Mouse (Mus musculus) T-helper 17 cell (primary cell): ENCODE data around the gene Atg101.

Experiments used
- in situ Hi-C, 2 experiments: fragments of 300-600 bp; cut with MboI, MseI; formaldehyde crosslinking; loops; 1 replicate in 1 of 2; 2 replicates in 1 of 2; pipeline ENCODE4 v1.15.1; 2025; ENCODE audit warnings: high pct_unique_total_duplicates in 2 of 2

Gene Atg101

DNA sequence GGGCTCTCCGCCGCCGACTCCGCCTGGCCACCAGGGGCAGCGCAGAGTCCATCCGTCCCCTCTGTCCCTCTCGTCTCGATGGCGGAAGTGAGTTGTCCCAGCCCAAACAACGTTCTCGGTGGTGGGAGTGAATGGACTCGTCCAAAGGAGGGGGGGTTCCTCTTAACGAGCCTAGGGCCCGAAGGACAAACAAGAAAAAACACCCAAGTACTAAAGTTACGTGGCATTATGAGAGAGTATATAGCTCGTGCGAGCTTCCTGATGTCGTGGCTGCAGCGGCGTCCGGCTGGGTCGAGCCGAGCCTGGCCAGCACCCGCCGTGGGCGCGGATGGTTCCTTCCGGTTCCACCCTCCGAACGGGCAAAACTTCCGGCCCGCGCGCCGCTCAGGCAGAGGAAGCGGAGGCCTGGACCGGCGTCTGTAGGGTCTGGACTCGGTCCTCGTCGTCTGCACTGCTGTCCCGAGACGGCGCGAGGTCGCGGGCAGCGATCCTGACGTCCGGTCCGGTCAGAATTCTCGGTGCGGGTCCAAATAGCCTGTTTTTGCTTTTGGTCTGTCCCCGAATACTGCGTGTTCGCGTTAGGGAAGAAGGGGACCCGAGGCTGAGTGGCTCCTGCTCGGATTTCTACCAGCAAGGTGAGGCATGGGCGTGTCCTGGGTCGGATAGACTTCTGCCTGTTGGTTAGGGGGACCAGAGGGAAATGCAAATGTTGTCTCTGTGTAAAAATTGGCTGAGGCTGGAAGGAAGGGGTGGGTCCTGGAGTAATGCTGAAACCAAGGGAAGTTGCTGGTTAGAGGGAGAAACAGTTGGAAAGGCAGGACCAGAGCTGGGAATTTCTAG is at the start of gene Atg101:
Gene Atg101, plus strand, starts transcription at position 362 of the 840 bp plus-strand sequence.
- in situ Hi-C loops = no loop called here

- in situ Hi-C loops = loop anchor here in 1 of 2 experiments (5.0 kb wide), 1 partner anchor 83 kb away; no protein-coding TSS in a partner anchor
These were observed 49.3 kb upstream of the Atg101 start for GRCm38 (mm10) chr15:101234611-101235341.

GRCm38 (mm10) chr15:101235342-101235698 is 48.8 kb upstream of the Atg101 start:
- in situ Hi-C loops = loop anchor here in 1 of 2 experiments (5.0 kb wide), 1 partner anchor 82 kb away; no protein-coding TSS in a partner anchor

DNA sequence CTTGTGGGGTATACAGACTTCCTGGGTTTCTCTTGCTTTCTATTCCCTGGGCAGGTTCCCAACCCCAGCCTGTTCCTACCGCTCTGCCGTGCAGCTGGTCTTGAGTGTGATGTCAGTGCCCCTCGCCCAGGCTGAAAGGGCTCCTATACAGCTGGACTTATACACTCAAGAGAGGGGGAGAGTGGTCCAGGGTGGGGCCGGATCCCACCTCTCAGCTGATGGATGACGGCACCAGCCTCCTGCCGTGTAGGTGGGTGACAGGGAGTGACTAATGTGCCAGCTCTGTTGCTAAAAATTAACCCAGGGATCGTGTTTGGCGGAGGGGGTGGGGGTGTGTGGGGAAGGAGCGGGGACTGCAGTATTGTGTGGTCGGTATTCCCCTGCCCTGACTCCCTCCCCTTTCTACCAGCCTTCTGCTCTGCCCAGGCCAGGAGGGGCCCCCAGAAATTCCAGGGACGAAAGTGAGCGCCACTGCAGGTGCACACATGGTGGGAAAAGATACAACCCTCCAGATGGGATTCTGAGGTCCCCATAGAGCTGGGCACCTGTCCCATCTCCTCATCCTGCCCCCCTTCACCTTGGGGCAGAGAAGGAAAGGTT is 48.2 kb upstream of the Atg101 start:
- in situ Hi-C loops = loop anchor here in 1 of 2 experiments (5.0 kb wide), 1 partner anchor 81 kb away; no protein-coding TSS in a partner anchor

DNA sequence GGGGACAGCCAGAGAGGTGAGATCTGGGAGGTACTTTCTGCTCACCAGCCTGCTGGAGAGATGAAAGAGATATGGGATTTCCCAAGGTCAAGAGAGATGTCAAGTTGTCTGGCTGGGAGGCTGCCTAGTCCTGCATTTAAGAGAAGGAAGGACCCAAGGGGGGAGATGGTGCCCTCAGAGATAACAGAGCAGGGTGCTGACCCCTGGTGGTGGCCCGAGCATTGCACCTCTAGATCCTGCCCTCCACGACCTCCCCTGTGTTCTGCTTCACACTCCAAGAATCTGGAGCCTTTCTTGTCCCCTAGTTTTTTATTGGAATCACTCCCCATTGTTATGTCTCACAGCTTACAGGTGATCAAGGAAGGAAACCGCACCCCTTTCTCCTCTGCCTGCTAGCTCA is 47.2 kb upstream of the Atg101 start:
- in situ Hi-C loops = loop anchor here in 1 of 2 experiments (5.0 kb wide), 1 partner anchor 80 kb away; no protein-coding TSS in a partner anchor

- in situ Hi-C loops = loop anchor here in 1 of 2 experiments (5.0 kb wide), 1 partner anchor 78 kb away; no protein-coding TSS in a partner anchor
These were observed 45.1 kb upstream of the Atg101 start for GRCm38 (mm10) chr15:101238885-101239511.

GRCm38 (mm10) chr15:101239821-101240220 is 44.3 kb upstream of the Atg101 start:
- in situ Hi-C loops = loop anchor here in 1 of 2 experiments (5.0 kb wide), 2 partner anchors 37 to 77 kb away; no protein-coding TSS in a partner anchor

DNA sequence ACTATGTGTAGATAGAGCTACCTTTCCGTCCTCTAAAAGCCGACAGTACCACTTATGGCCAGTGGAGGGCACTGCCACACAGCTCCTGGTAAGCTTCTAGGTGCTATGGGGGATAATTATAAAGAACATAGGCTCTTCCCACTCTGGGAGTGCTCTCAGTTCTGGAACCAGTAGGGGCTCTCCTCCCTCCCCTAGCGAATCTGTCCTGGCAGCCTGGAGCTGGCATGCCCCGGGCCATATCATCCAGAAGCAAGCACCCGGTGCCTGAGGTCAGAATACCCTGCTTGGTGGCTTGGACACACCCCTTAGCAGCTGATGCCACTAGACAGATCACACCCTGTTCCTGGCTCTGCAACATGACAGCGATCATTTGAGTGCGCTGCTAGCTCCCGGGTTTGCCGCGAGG is 43.3 kb upstream of the Atg101 start:
- in situ Hi-C loops = loop anchor here in 1 of 2 experiments (5.0 kb wide), 1 partner anchor 36 kb away; no protein-coding TSS in a partner anchor

- in situ Hi-C loops = loop anchor here in 1 of 2 experiments (5.0 kb wide), 1 partner anchor 36 kb away; no protein-coding TSS in a partner anchor
These were observed 42.8 kb upstream of the Atg101 start for GRCm38 (mm10) chr15:101241236-101241635.

- in situ Hi-C loops = loop anchor here in 1 of 2 experiments (5.0 kb wide), 1 partner anchor 35 kb away; no protein-coding TSS in a partner anchor
These were observed 42.2 kb upstream of the Atg101 start for GRCm38 (mm10) chr15:101241853-101242252.

GRCm38 (mm10) chr15:101242645-101243044 is 41.4 kb upstream of the Atg101 start:
- in situ Hi-C loops = loop anchor here in 1 of 2 experiments (5.0 kb wide), 1 partner anchor 35 kb away; no protein-coding TSS in a partner anchor

DNA sequence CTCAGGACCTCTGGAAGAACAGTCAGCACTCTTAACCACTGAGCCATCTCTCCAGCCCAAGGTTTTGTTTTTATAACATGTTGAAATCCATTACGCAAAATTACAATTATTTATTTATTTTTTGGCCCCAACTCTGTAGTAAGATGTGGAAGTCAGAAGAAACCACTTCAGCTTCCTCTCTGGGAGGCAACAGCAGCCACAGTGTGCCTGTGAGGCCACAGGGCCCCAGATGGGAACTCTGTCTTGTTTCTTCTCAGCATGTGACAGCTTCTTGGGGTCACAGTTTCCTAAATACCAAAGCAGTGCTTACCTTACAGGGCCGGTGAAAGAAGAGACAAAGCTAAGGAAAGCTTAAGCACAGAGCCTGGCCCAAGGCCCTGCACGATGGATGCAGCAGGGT is 40.1 kb upstream of the Atg101 start:
- in situ Hi-C loops = loop anchor here in 1 of 2 experiments (5.0 kb wide), 1 partner anchor 33 kb away; no protein-coding TSS in a partner anchor

DNA sequence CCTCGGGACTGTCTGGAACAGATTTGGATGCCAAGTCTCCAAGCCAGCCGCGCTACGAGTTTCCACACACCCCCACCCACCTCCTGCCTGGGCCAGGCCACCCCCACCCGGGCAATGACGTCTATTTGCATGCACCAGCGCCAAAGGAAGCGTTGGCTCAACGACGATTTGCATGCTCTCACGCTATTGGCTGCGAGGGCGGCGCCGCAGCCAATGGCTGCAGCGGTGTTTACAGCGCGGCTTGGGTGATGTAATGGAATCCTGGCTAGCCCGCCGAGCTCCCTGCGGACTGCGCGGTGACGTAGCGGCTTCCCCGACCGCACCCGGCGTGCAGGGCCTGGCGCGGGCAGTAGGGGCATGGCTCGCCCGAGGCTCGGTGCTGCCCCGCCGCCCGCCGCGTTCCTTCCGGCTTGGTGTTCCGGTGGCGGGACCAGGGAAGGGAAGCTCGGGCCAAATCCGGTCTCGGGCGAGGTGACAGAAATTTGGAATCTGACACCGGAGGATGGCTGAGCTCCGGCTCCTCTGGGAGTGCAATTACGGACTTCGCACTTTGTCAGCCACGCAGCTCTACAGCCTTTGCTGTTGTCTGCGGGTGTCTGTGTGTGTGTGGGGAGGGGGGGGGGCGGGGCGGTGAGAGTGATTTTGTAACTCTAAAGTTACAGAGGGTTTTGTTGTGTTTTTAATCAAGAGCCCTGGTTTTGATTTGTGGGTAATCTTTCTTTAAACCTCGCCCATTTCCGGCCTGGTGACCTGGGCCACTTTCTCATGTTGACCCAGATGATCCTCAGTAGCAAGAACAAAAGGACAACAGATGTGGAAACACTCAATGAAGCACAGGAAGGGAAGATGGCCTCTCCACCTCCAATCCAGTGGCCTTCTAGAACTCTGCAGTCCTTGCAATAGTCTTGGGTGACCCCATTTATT is 37.6 kb upstream of the Atg101 start:
- in situ Hi-C loops = no loop called here

DNA sequence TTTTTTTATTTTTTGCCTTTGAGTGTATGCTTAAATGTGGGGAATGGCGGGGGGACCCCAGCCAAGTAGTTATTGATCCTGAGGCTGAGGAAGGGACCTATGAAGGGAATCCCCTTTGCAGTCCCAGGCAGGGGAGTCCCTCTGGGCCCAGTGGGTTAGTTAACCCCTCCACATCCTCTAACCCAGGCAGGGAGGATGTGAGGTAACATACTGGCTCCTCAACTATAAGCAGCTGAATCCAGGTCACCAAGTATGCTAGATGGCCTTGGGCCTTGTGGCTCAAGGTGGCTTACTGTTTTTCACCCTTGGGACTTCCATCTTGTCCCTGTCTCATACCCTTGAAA is 36.9 kb upstream of the Atg101 start:
- in situ Hi-C loops = no loop called here

DNA sequence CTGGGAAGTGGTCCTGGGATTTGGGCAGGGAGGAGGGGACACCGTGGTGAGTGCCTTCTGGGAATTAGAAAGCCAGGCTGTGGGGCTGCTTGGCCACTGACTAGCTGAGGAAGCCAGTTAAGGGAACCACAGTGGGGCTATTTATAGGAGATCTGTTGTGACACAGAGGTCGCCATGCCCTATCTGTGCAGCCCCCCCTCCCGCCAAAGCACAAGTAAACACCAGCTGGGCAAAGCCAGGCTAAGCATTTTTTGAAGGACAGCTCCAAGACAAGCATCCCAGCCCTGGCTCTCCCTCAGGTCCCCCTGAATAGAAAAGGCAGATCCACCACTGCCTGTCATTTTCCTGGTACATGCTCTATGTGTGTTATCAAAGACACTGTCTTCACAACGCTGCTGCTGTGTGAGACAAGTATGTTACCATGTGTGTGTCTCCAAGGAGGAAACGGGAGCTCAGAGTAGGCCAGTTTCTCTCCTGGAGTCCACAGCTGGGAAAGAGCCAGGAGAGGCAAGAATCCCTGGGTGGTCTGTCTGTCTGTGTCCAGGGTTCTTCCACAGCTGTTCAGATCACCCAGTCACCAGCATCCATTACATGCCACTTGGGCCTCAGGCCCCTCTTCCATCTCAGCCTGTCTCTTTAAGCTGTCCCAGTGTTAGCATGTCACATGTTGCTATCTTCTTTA is 35.9 kb upstream of the Atg101 start:
- in situ Hi-C loops = no loop called here

DNA sequence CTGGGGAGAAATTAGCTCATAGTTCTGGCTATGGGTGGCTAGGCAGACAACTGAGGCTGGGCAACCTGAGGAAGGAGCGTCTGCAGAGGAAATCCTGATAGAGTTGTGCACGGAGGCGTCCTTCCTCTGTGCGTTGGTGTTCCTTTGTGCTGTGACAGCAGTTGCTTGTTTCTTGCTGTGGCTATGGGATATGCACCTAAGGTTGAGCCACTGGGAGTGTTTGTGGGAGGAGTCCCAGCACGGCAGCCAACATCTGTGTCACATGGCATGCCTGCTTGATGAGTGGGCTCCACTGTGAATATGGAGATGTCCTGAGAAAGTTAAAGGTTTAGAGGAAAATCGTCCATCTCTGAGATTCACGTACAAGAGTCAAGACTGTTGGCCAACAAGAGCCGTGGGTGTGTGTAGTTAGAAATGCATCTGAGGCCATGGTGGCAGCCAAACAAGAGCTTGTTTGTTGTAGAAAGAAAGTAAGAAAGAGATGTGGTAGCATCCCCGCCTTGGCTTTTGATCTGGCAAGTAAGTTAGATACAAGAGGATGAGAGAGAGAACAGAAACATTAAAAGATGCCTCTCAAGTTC is 33.8 kb upstream of the Atg101 start:
- in situ Hi-C loops = loop anchor here in 1 of 2 experiments (25.0 kb wide), 1 partner anchor 1188 kb away; no protein-coding TSS in a partner anchor

- in situ Hi-C loops = loop anchor here in 1 of 2 experiments (25.0 kb wide), 1 partner anchor 1190 kb away; no protein-coding TSS in a partner anchor
These were observed 32.1 kb upstream of the Atg101 start for GRCm38 (mm10) chr15:101251930-101252329.

- in situ Hi-C loops = loop anchor here in 1 of 2 experiments (25.0 kb wide), 1 partner anchor 1190 kb away; no protein-coding TSS in a partner anchor
These were observed 31.5 kb upstream of the Atg101 start for GRCm38 (mm10) chr15:101252614-101253013.

GRCm38 (mm10) chr15:101253563-101253885 is 30.5 kb upstream of the Atg101 start:
- in situ Hi-C loops = loop anchor here in 1 of 2 experiments (25.0 kb wide), 1 partner anchor 1191 kb away; no protein-coding TSS in a partner anchor
